Mouse (Mus musculus) MN1 (cell line): Measurements from ENCODE around the gene Actb.
A peak's percentile ranks its signal among the peaks of the same experiment; 100 is the strongest.

ENCODE experiments used
- DNase-seq: peaks from one replicate; pipeline ENCODE4 v3.0.0-alpha.2; 2016; ENCODE audit warnings: low spot score

The Actb gene

DNA sequence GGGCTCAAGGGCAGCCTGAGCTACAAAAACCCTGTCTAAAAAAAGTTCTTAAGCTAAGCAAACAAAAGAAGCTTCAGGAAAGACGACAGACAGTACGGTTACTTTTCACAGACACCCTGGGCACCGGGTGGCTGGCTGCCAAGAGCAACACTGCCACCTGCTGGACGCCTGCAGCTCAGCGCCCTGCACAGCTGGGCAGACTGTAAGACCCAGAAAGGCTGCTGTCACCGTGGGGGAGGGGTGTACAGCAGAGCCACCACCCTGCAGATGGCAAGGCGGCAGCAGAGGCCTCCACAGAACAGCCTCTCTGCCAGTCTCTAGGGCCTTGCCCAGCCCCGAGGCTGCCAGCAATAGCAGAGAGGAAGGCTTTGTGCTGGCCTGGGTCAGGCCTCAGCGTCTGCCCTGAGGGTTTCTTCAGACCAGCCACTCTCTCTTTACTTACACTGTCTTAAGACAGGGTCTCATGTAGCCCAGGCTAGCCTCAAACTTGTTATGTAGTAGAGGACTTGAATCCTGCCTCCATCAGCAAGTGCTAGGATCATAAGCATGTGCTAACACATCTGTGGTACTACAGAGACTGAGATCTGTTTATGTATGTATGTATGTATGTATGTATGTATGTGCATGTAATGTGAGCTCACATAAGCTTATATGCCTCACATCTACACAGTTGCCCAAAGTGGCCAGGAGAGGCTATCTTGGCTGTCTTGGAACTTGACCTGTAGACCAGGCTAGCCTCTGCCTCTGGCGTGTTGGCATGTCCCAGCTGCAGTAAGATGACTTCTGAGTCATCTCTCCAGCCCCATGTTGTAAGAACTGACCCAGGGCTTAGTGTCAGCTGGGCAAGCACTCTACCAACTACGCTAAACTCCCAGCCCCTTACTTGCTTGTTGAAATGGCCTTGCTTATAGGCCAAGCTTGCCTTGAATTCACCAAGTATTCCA, 28.9 kb downstream of the Actb start:
- DNase-seq, result peak; percentile 97

DNA sequence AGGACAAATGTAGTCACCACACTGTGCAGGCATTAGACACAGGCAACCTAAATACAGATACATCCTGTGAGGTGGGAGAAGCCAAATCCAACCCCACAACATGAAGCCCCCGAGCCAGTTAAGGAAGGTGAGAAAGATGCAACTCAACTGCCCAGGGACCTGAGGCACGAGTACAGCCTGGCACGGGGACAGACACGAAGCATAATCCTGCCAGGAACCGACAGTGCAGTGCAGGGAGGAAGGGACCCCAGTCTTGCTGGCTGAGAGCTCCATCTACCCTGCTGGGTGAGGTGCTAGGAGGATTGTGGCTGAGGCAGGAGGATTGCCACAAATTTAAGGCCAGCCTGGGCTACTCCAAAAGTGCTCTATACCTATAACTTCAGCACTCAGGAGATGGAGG, 29.7 kb downstream of the Actb start:
- peak; percentile 34 for DNase-seq

DNA sequence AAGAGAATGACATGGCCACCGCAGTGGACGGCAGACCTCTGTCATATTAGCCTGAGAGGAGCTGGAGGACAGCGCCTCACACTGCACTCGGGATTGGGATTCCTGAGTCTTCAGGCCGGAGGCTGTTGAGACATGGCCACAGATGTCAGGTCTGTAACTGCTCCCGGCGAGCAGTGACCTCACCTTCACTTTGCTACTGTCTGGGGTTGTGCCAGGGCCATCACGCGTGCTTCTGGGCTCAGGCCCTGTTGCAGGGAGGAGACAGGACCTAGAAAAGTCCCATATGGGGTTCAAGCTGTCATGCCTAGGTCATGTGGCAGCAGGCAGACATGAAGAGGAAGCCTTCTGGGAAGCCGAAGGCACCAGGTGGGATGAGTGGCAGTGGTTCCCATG, 31.0 kb downstream of the Actb start:
- DNase-seq, result peak; percentile 63

DNA sequence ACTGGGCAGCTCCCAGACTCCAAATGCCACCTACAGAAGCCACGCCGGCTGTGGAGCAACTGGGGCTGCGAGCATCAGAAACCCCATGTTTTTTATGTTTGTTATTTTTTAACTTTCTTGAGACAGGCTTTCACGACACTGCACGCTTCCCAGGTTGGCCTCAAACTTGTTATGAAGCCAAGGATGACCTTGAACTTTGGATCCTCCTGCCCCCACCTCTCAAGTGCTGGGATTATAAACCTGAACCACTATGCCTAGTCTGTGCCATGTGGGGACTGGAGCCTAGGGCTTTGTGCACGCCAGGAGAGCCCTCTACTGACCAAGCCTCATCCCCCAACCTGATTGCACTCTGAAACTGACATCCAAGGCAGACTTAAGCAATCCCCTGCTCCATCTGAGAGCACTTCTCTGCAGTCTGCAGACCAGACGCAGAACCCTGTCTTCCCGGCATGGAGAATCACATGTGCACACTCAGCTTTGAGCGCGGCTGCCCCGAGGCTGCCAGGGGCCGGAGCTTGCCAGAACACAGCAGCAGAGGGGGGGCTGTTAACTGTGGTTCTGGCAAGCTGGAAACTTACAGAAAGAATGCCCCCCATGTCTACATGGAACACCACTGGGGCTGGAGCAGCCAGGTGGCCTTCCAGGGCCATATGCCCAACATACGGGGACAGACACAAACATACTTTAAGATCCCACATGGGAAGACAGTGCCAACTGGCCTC, 31.6 kb downstream of the Actb start:
- DNase-seq, result peak; percentile 40

DNA sequence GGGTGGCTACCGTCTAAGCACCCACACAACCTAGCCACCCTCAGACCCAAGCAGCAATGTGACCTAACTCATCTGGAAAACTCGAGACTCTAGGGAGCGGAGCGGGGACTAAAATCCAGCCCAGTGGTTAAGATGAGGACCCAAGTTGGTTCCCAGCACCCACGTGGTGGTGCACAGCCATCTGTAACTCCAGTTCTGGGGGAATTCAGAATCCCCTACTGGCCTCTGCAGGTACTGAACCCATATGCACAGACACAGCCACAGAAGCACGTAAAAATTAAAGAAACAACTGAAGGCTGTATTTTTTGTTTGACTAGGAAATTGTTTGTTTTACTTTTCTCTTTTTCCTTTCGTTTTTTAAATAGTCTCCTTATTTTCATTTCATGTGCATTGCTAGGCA, 32.8 kb downstream of the Actb start:
- DNase-seq, result no peak

DNA sequence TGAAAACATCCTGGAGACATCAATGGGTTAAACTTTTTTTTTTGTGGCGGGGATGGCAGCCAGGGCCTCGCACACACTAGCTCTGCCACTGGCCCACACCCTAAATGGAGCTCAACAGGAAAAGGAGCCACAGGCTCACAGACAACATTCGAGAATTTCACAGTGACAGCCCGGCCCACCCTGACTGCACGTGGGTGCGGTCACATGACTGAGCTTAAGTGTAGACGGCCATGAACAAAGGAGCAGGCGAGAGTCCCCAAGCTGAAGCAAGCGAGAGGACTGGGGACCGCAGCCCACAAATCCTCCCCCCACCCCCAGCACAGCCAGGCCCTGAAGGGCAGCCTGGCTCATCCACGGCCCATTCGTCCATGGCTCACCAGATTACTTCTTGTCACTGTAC, 34.8 kb downstream of the Actb start:
- DNase-seq, result no peak

DNA sequence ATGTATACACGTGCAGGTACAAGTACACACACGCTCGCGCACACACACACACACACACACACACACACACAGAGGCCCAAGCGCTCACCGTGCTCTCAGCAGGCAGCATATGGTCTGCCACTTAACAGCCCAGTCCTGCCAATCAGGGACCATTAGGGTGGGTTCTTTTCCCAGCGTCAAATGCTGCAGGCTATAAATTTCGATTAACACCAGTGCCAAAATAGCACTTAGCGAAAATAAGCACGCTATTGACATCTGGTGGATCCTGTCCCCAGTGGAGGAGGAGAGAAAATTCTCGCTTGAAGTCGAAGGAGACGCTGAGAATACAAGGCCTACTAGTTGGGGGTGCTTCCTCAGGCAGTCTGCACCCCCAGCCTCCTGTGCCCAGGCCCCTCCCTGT, 37.1 kb downstream of the Actb start:
- DNase-seq, result peak; percentile 87

DNA sequence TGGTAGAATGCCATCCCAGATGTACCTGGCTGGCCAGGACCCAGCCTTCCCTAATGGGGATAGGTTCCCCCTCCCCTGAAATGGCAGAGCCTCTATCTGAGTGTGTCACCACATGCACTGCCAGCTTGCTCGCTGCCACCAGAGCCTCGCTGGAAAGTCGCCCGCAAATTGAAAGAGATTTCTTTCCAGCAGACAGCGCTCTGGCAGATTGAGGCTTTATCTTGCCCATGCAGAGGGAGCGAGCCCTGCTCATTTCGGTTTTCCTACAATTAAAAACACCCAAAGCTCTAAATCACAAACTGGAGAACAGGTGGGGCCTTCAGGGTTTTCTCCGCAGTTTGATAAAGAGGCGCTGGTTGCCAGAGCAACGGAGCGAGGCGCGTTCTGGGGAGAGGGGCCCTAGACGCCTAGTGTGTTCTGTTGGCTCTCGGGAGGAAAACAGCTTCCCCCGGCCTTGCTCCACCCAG, 48.8 kb downstream of the Actb start:
- peak; percentile 66 for DNase-seq

DNA sequence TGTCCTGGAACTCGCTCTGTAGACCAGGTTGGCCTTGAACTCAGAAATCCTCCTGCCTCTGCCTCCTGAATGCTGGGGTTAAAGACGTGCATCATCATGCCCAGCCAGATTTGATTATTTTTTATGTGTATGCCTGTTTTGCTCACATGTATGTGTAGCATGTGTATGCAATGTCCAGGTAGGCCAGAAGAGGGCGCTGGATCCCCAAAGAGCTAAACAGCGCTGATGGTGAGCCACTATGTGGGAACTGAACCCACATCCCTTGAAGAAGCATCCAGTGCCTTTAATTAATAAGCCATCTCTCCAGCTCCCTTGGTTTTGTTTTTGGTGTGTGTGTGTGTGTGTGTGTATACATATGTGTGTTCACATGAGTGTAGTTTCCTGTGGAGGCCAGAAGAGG, 50.1 kb downstream of the Actb start:
- no peak for DNase-seq

DNA sequence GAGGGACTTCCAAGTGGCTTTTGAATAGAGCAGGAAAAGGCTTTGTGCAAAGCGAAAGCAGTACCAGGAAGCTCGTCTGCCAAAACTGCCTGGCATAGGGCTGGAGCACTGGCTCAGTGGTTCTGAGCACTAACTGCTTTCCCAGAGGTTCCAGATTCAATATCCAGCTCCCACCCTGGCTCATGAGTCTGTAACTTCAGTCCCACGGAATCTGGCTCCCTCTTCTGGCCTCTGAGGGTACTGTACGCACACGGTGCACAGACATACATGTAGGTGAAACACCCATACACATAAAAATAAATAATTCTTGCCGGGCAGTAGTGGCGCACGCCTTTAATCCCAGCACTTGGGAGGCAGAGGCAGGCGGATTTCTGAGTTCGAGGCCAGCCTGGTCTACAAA, 51.7 kb downstream of the Actb start:
- peak; percentile 39 for DNase-seq

DNA sequence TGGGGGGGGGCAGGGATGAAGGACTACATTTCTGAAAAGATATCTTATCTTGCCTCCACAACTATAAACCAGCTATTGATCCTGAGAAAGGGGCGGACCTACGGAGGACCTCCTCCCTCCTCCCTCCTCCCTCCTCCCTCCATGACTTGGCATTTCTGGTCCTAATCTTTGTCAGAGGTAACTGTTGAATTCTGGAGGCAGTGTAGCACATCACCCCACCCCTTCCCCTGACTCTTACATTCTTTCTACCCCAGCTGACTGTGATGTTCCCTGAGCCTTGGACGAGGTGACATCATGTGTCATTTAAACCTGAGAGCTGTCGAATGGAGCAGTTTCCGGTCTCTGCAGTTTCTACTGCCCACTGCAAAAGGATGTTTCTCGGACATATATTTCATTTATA, 53.0 kb downstream of the Actb start:
- no peak for DNase-seq
